Mouse (Mus musculus): ENCODE measurements around the gene Cd80.

Gene Cd80

GRCm38 (mm10) chr16:38455511-38456418 is at the start of gene Cd80:
Gene Cd80 (plus strand): TSS chr16:38455561.
- in situ Hi-C loops (cut with MboI; ENCODE audit: unreplicated experiment in 2 of 2) = no loop called here

GRCm38 (mm10) chr16:38406293-38406692 is 49.1 kb upstream of the Cd80 start:
- in situ Hi-C loops (cut with MboI; ENCODE audit: unreplicated experiment in 2 of 2) = no loop called here

- in situ Hi-C loops (cut with MboI; ENCODE audit: unreplicated experiment in 2 of 2) = no loop called here
Observed at GRCm38 (mm10) chr16:38406708-38407107, 48.7 kb upstream of the Cd80 start.

- in situ Hi-C loops (cut with MboI; ENCODE audit: unreplicated experiment in 2 of 2) = no loop called here
Observed at GRCm38 (mm10) chr16:38407584-38407983, 47.8 kb upstream of the Cd80 start.

GRCm38 (mm10) chr16:38408416-38408815 is 46.9 kb upstream of the Cd80 start:
- in situ Hi-C loops (cut with MboI; ENCODE audit: unreplicated experiment in 2 of 2) = no loop called here

- in situ Hi-C loops (cut with MboI; ENCODE audit: unreplicated experiment in 2 of 2) = no loop called here
Observed at GRCm38 (mm10) chr16:38414953-38415352, 40.4 kb upstream of the Cd80 start.

GRCm38 (mm10) chr16:38425374-38425773 is 30.0 kb upstream of the Cd80 start:
- in situ Hi-C loops (cut with MboI; ENCODE audit: unreplicated experiment in 2 of 2) = no loop called here

GRCm38 (mm10) chr16:38425799-38426198 is 29.6 kb upstream of the Cd80 start:
- in situ Hi-C loops (cut with MboI; ENCODE audit: unreplicated experiment in 2 of 2) = no loop called here

GRCm38 (mm10) chr16:38431446-38432185 is 23.7 kb upstream of the Cd80 start:
- in situ Hi-C loops (cut with MboI; ENCODE audit: unreplicated experiment in 2 of 2) = no loop called here

- in situ Hi-C loops (cut with MboI; ENCODE audit: unreplicated experiment in 2 of 2) = no loop called here
Observed at GRCm38 (mm10) chr16:38432498-38433425, 22.6 kb upstream of the Cd80 start, which contains the start of gene Pla1a. Gene Pla1a (minus strand): TSS chr16:38433145.

GRCm38 (mm10) chr16:38433514-38433913 is 21.8 kb upstream of the Cd80 start:
- in situ Hi-C loops (cut with MboI; ENCODE audit: unreplicated experiment in 2 of 2) = no loop called here

- in situ Hi-C loops (cut with MboI; ENCODE audit: unreplicated experiment in 2 of 2) = no loop called here
Observed at GRCm38 (mm10) chr16:38434295-38434795, 21.0 kb upstream of the Cd80 start.

GRCm38 (mm10) chr16:38439190-38439589 is 16.2 kb upstream of the Cd80 start:
- in situ Hi-C loops (cut with MboI; ENCODE audit: unreplicated experiment in 2 of 2) = no loop called here

GRCm38 (mm10) chr16:38440403-38440802 is 15.0 kb upstream of the Cd80 start:
- in situ Hi-C loops (cut with MboI; ENCODE audit: unreplicated experiment in 2 of 2) = loop anchor here in 1 of 2 experiments (5.0 kb wide), 1 partner anchor 38 kb away; no protein-coding TSS in a partner anchor

- in situ Hi-C loops (cut with MboI; ENCODE audit: unreplicated experiment in 2 of 2) = loop anchor here in 1 of 2 experiments (5.0 kb wide), 1 partner anchor 39 kb away; no protein-coding TSS in a partner anchor
Observed at GRCm38 (mm10) chr16:38441611-38442010, 13.8 kb upstream of the Cd80 start.

- in situ Hi-C loops (cut with MboI; ENCODE audit: unreplicated experiment in 2 of 2) = loop anchor here in 1 of 2 experiments (5.0 kb wide), 1 partner anchor 40 kb away; no protein-coding TSS in a partner anchor
Observed at GRCm38 (mm10) chr16:38442216-38442615, 13.1 kb upstream of the Cd80 start.

- in situ Hi-C loops (cut with MboI; ENCODE audit: unreplicated experiment in 2 of 2) = loop anchor here in 1 of 2 experiments (5.0 kb wide), 1 partner anchor 42 kb away; no protein-coding TSS in a partner anchor
Observed at GRCm38 (mm10) chr16:38443721-38444464, 11.5 kb upstream of the Cd80 start.

GRCm38 (mm10) chr16:38445046-38445445 is 10.3 kb upstream of the Cd80 start:
- in situ Hi-C loops (cut with MboI; ENCODE audit: unreplicated experiment in 2 of 2) = no loop called here

GRCm38 (mm10) chr16:38445576-38445975 is 9.8 kb upstream of the Cd80 start:
- in situ Hi-C loops (cut with MboI; ENCODE audit: unreplicated experiment in 2 of 2) = no loop called here

Data from v-Abl transformed pro-B cells (cell line).